Mouse (Mus musculus): ENCODE results near the gene Fam49a. TPM values are rescaled to one million over a fixed set of nuclear protein-coding genes. Genes with fewer than 3 reads are reported as not detected.

The Fam49a gene
- polyA plus RNA-seq, 1 experiment from 2014 or later, result 66.3 TPM

DNA sequence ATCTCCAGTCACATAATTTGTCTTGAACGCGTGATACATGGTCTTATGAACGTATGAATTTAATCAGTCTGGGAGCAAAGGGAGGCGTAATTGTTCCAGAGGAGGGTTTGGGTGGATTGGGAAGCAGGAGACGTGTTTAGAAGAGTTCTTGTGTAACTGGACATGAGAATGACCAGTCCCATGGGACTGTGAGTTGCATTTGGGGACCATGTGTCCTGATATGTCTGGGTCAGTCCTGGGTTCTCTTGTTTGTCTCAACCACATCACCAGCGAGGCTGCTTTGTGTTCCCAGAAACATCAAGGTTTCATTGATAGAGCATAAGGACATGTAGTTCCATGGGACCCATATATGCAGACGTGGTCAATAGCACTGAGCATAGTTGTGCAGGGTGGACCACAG lies 36.5 kb downstream of the Fam49a start:
- H3K4me2 ChIP-seq (replicated peaks), result no peak overlapping the region
- no peaks in the 10 kb centered on the region for H3K9me3 ChIP-seq (ENCODE audit: control insufficient read depth, low read length)
- H3K27me3 ChIP-seq (ENCODE audit: control insufficient read depth, insufficient read depth, low read length), result no peaks in the 10 kb centered on the region
- ATAC-seq (ENCODE audit: low FRiP score) (no peak), DNase-seq (ENCODE audit: low spot score) (no peak)
- 95% methylated on average over 7 of the region's 7 CpGs for WGBS
- H3K4me3 ChIP-seq (replicated peaks; ENCODE audit: low read length), result no peak overlapping the region
- no peaks in the 10 kb centered on the region for H3K4me1 ChIP-seq (replicated peaks; ENCODE audit: control insufficient read depth, insufficient read depth, low read length)
- no peak overlapping the region for H3K27ac ChIP-seq
- H3K36me3 ChIP-seq (replicated peaks; ENCODE audit: control insufficient read depth, insufficient read depth), result no peaks in the 10 kb centered on the region
- no peak overlapping the region for H3K9ac ChIP-seq

DNA sequence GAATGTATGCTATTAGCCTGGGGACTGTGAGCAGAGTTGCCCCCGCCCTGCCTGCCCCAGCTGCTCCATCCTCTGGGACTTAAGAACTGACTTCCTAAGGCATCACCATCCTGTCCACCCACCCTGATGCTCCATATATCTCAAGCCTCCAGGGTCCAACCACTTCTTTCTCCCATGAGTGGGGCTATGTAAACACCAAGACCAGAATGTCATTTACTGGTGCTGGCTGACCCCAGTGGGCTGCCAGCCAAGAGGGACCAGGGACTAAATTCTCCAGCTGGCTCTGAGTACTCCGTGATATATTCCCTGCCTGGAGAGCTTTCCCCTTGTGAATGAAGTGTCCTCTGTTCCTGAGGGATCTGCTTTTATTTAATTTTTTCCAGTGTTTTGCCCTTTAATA lies 37.4 kb downstream of the Fam49a start:
- no peaks in the 10 kb centered on the region for H3K9me3 ChIP-seq (ENCODE audit: control insufficient read depth, low read length)
- 62% methylated on average over 2 of the region's 2 CpGs for WGBS
- H3K4me3 ChIP-seq (replicated peaks; ENCODE audit: low read length), result no peak overlapping the region
- H3K4me2 ChIP-seq (replicated peaks), result no peak overlapping the region
- no peak for DNase-seq (ENCODE audit: low spot score)
- no peaks in the 10 kb centered on the region for H3K27me3 ChIP-seq (ENCODE audit: control insufficient read depth, insufficient read depth, low read length)
- ATAC-seq (ENCODE audit: low FRiP score), result 0 out of 2 replicates have a peak, but pooled peaks have one; percentile 39
- H3K27ac ChIP-seq, result no peak overlapping the region
- H3K36me3 ChIP-seq (replicated peaks; ENCODE audit: control insufficient read depth, insufficient read depth), result no peaks in the 10 kb centered on the region
- no peaks in the 10 kb centered on the region for H3K4me1 ChIP-seq (replicated peaks; ENCODE audit: control insufficient read depth, insufficient read depth, low read length)
- H3K9ac ChIP-seq, result no peak overlapping the region

DNA sequence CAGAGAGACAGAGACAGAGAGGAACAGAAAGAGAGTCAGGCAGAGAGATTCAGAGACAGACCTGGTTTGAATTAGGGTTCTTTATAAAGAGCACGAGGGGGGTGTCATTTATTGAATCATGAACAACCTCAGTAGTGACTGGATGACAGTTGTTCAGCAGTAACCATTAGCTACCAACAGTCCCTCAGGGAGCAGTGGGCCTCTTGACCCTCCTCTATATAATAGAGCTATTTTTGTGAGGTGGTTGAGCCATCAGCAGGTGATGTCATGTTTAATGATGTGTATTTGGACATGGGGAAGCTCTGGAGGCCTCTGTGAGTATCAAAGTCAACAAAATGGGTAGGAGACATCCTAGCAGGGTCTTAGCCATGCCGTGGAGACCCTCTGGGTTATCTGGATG lies 39.2 kb downstream of the Fam49a start:
- Histone ChIP-seq H3K27me3 (ENCODE audit: control insufficient read depth, insufficient read depth, low read length) (no peaks in the 10 kb centered on the region), H3K4me1 (replicated peaks; ENCODE audit: control insufficient read depth, insufficient read depth, low read length) (no peaks in the 10 kb centered on the region), H3K4me3 (replicated peaks; ENCODE audit: low read length) (no peak overlapping the region), H3K27ac (no peak overlapping the region), H3K9me3 (ENCODE audit: control insufficient read depth, low read length) (no peaks in the 10 kb centered on the region), H3K9ac (no peak overlapping the region), H3K4me2 (replicated peaks) (no peak overlapping the region), H3K36me3 (replicated peaks; ENCODE audit: control insufficient read depth, insufficient read depth) (no peaks in the 10 kb centered on the region; the same call in 1 of the 2 replicates)
- 89% methylated on average over 2 of the region's 2 CpGs for WGBS
- ATAC-seq (ENCODE audit: low FRiP score) (no peak), DNase-seq (ENCODE audit: low spot score) (no peak)

DNA sequence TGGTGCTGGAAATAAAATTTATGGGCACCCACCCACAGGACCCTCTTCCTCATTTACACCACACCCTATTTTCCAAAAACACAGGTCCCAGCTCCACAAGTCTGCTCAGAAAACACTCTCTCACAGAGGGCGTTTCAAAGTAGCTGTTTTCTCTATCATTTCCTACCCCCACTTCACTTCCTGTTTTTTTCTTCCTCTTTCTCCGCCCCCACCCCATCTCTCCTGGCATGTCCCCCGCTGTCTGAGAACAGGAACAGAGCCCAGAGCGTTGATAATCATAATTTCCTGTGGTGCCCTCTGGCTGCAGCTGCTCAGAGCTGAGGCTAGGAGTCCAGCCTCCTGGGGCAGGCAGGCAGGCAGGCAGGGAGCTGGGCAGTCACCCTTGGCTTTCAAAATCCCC lies 39.9 kb downstream of the Fam49a start:
- Histone ChIP-seq H3K9ac (no peak overlapping the region), H3K4me2 (replicated peaks) (no peak overlapping the region), H3K4me1 (replicated peaks; ENCODE audit: control insufficient read depth, insufficient read depth, low read length) (no peaks in the 10 kb centered on the region), H3K4me3 (replicated peaks; ENCODE audit: low read length) (no peak overlapping the region), H3K27me3 (ENCODE audit: control insufficient read depth, insufficient read depth, low read length) (no peaks in the 10 kb centered on the region), H3K9me3 (ENCODE audit: control insufficient read depth, low read length) (no peaks in the 10 kb centered on the region), H3K36me3 (replicated peaks; ENCODE audit: control insufficient read depth, insufficient read depth) (no peaks in the 10 kb centered on the region; the same call in 1 of the 2 replicates), H3K27ac (no peak overlapping the region)
- no peak for DNase-seq (ENCODE audit: low spot score)
- no peak for ATAC-seq (ENCODE audit: low FRiP score)
- 58% methylated on average over 4 of the region's 4 CpGs for WGBS

DNA sequence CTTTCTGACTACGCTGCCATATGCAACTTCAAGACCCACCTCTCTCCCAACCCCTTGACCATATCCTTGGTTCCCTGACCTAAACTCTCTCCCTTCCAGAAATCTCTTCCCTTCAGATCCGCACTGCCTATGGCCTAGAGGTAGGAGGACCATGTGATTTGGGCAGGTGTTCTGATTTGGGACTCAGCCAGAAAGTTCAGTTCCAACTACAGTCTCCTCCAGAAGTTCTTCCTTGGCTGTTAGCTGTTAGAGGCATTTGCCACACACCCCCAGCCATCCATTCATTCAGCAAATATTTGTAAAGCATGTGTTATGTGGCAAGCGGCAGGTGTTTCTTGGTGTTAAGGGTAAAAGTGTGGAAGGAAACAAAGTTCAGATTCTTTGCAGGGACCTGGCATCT lies 44.3 kb downstream of the Fam49a start:
- Histone ChIP-seq H3K27ac (no peak overlapping the region), H3K9ac (no peak overlapping the region), H3K4me2 (replicated peaks) (no peak overlapping the region), H3K9me3 (ENCODE audit: control insufficient read depth, low read length) (no peaks in the 10 kb centered on the region), H3K36me3 (replicated peaks; ENCODE audit: control insufficient read depth, insufficient read depth) (peaks cover 6% of the 10 kb centered on the region; the same call in 1 of the 2 replicates), H3K27me3 (ENCODE audit: control insufficient read depth, insufficient read depth, low read length) (no peaks in the 10 kb centered on the region), H3K4me3 (replicated peaks; ENCODE audit: low read length) (no peak overlapping the region), H3K4me1 (replicated peaks; ENCODE audit: control insufficient read depth, insufficient read depth, low read length) (no peaks in the 10 kb centered on the region)
- 94% methylated on average over 3 of the region's 3 CpGs for WGBS
- DNase-seq (ENCODE audit: low spot score), result no peak
- no peak for ATAC-seq (ENCODE audit: low FRiP score)

DNA sequence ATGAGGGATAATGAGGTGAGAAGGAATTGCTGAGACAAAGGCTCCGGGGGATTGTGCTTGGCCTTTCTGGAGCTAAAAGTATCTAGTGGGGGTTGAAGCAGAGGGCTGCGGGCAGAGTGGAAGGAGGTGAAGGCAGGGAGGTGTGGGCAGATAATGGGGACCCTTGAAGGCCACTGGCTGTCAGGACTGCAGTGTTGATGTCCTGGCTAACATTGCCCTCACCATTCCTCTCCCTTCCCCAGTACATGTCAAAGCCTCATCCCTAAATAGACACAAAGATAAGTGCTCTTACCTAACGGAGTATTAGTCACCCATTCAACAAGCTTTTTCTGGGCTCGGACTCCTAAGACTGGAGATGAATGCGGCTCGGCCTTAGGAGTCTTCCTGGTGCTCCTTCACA lies 44.9 kb downstream of the Fam49a start:
- Histone ChIP-seq H3K4me2 (replicated peaks) (no peak overlapping the region), H3K9ac (no peak overlapping the region), H3K9me3 (ENCODE audit: control insufficient read depth, low read length) (no peaks in the 10 kb centered on the region), H3K36me3 (replicated peaks; ENCODE audit: control insufficient read depth, insufficient read depth) (peaks cover 6% of the 10 kb centered on the region; the same call in 1 of the 2 replicates), H3K4me1 (replicated peaks; ENCODE audit: control insufficient read depth, insufficient read depth, low read length) (no peaks in the 10 kb centered on the region), H3K27me3 (ENCODE audit: control insufficient read depth, insufficient read depth, low read length) (no peaks in the 10 kb centered on the region), H3K27ac (no peak overlapping the region), H3K4me3 (replicated peaks; ENCODE audit: low read length) (no peak overlapping the region)
- ATAC-seq (ENCODE audit: low FRiP score) (no peak), DNase-seq (ENCODE audit: low spot score) (no peak)
- 89% methylated on average over 6 of the region's 6 CpGs for WGBS

DNA sequence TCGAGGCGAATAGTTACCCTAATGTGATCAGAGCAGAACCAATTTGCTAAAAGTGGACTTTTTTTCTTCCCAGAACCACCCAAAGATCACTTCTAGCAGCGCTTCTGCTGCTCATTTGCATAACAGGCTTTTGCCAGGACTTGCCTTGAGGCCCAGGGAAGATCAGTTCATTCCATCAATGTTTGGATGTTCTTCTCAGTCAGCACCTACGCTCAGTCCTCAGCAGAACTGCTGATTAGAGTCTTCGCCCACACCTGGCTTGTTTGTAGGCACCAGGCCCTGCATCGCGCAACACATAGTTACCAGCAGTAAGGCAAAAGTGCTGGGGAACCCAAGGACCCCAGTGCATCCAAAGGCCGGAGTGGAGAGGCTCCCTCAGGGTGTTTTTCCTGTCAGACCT lies 45.3 kb downstream of the Fam49a start:
- Histone ChIP-seq H3K4me1 (replicated peaks; ENCODE audit: control insufficient read depth, insufficient read depth, low read length) (no peaks in the 10 kb centered on the region), H3K9ac (no peak overlapping the region), H3K9me3 (ENCODE audit: control insufficient read depth, low read length) (no peaks in the 10 kb centered on the region), H3K36me3 (replicated peaks; ENCODE audit: control insufficient read depth, insufficient read depth) (peaks cover 6% of the 10 kb centered on the region; the same call in 1 of the 2 replicates), H3K4me3 (replicated peaks; ENCODE audit: low read length) (no peak overlapping the region), H3K4me2 (replicated peaks) (no peak overlapping the region), H3K27ac (no peak overlapping the region), H3K27me3 (ENCODE audit: control insufficient read depth, insufficient read depth, low read length) (no peaks in the 10 kb centered on the region)
- DNase-seq (ENCODE audit: low spot score) (no peak), ATAC-seq (ENCODE audit: low FRiP score) (no peak)
- WGBS, result 94% methylated on average over 8 of the region's 8 CpGs

DNA sequence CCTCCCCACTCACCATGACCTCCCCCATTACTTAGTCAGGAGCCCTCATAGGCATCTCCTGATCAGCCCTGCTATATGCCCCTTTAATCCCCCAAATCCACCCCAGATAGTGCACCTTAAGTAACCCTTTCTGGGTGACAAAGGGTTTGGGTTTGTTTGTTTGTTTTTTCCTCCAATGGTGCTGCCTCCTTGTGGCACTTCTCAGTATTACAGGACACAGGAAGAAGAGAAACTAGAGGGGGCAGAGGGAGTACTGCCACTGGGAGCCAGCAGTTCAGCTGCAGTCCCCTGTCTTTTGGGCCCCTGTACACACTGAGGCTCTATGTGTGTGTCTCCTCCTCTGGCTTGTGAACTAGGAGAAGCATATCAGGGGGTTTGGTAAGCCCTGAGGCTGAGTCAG lies 51.5 kb downstream of the Fam49a start:
- no peak overlapping the region for H3K9ac ChIP-seq
- H3K27me3 ChIP-seq (ENCODE audit: control insufficient read depth, insufficient read depth, low read length), result no peaks in the 10 kb centered on the region
- H3K36me3 ChIP-seq (replicated peaks; ENCODE audit: control insufficient read depth, insufficient read depth), result no peaks in the 10 kb centered on the region
- ATAC-seq (ENCODE audit: low FRiP score), result no peak
- no peak overlapping the region for H3K4me2 ChIP-seq (replicated peaks)
- no peak overlapping the region for H3K4me3 ChIP-seq (replicated peaks; ENCODE audit: low read length)
- DNase-seq (ENCODE audit: low spot score), result no peak
- no peak overlapping the region for H3K27ac ChIP-seq
- no peaks in the 10 kb centered on the region for H3K9me3 ChIP-seq (ENCODE audit: control insufficient read depth, low read length)
- peaks cover 15% of the 10 kb centered on the region; the same call in 1 of the 2 replicates for H3K4me1 ChIP-seq (replicated peaks; ENCODE audit: control insufficient read depth, insufficient read depth, low read length)

DNA sequence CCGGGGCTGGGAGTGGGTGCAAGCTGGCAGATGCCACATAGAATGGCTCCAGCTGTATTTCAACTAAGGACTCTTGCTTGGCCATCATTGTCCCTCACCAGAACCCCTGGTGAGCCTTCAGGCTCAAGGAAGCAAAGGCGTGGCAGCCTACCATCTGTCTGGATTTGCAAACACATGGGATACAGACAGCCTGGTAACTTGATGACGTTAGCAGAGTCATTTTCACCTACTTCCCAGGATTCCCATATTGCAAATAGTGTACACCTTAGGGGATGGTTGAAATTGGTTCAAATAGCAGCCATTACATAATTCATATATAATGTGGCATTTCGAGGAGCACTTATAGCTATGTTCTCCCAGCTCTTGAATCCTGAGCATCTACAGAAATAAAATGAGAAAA lies 52.0 kb downstream of the Fam49a start:
- Histone ChIP-seq H3K27me3 (ENCODE audit: control insufficient read depth, insufficient read depth, low read length) (no peaks in the 10 kb centered on the region), H3K4me1 (replicated peaks; ENCODE audit: control insufficient read depth, insufficient read depth, low read length) (peaks cover 15% of the 10 kb centered on the region; the same call in 1 of the 2 replicates), H3K4me3 (replicated peaks; ENCODE audit: low read length) (no peak overlapping the region), H3K27ac (peak overlapping the region; percentile 40; the same call in 1 of the 2 replicates), H3K4me2 (replicated peaks) (no peak overlapping the region), H3K9me3 (ENCODE audit: control insufficient read depth, low read length) (no peaks in the 10 kb centered on the region), H3K9ac (no peak overlapping the region), H3K36me3 (replicated peaks; ENCODE audit: control insufficient read depth, insufficient read depth) (no peaks in the 10 kb centered on the region)
- ATAC-seq (ENCODE audit: low FRiP score), result no peak
- WGBS, result 66% methylated on average over 4 of the region's 4 CpGs
- DNase-seq (ENCODE audit: low spot score), result no peak

DNA sequence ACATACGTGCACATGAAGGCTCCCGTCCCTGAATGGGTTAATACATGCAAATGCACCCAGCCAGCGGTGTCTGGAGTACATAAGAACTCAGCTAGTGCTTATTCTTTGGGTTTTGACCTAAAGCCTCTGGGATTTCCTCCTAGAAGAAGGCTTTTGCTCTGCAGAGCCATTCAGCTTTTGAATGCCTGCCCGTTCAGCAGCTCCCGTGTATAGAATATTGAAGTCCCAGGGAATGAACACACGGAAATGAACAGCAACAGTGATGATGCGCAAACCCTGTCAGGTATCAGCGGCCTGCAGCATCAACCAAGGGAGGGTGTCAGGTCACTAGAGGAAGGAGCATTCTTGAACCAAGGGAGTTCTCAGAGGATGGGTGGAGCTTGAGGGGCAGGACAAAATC lies 52.4 kb downstream of the Fam49a start:
- no peaks in the 10 kb centered on the region for H3K27me3 ChIP-seq (ENCODE audit: control insufficient read depth, insufficient read depth, low read length)
- H3K4me2 ChIP-seq (replicated peaks), result no peak overlapping the region
- no peak overlapping the region for H3K9ac ChIP-seq
- ATAC-seq (ENCODE audit: low FRiP score) (peak; percentile 28; the same call in 1 of the 2 replicates), DNase-seq (ENCODE audit: low spot score) (no peak)
- whole genome bisulfite sequencing, result 38% methylated on average over 8 of the region's 8 CpGs
- H3K27ac ChIP-seq, result peak overlapping the region; percentile 40; the same call in 1 of the 2 replicates
- no peaks in the 10 kb centered on the region for H3K36me3 ChIP-seq (replicated peaks; ENCODE audit: control insufficient read depth, insufficient read depth)
- H3K9me3 ChIP-seq (ENCODE audit: control insufficient read depth, low read length), result no peaks in the 10 kb centered on the region
- peaks cover 15% of the 10 kb centered on the region; the same call in 1 of the 2 replicates for H3K4me1 ChIP-seq (replicated peaks; ENCODE audit: control insufficient read depth, insufficient read depth, low read length)
- H3K4me3 ChIP-seq (replicated peaks; ENCODE audit: low read length), result no peak overlapping the region
